Mouse (Mus musculus): Measurements from ENCODE around the gene Nupr1. TPM values are rescaled to one million over a fixed set of nuclear protein-coding genes. Genes with fewer than 3 reads are reported as not detected.
A peak's percentile ranks its signal among the peaks of the same experiment; 100 is the strongest.

Nupr1 gene
- polyA plus RNA-seq, 1 experiment, result 37.6 TPM

DNA sequence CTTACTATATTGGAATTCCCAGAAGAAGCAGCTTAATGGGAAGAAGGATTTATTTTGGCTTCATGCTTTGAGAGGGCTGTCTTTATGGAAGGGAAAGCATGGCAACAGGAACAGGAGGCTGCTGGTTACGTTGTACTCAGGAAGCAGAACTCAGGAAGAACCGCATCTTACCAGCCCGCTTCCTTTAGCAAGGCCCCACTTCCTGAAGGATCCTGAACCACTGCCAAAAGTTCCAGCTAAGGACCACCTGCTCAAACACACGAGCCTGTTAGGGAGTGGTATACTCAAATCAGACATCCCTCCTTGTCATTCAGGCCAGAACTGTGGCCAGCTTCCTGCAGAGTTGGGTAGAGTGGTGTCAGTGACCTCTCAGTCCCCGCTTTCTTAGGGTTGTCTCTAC lies 37.8 kb upstream of the Nupr1 start:
- H3K27ac ChIP-seq (ENCODE audit: control insufficient read depth, insufficient read depth, low read depth, low read length, poor library complexity), result peak overlapping the region; percentile 43; the same call in 1 of the 2 replicates
- WGBS, result 26% methylated on average over 5 of the region's 5 CpGs
- H3K4me3 ChIP-seq (replicated peaks; ENCODE audit: control insufficient read depth, low read depth, low read length), result no peak overlapping the region
- no peak for TF ChIP-seq CTCF (IDR thresholded peaks at IDR 0.05; ENCODE audit: control insufficient read depth, insufficient read depth, low read length)
- TF ChIP-seq POLR2A (IDR thresholded peaks at IDR 0.05; ENCODE audit: borderline replicate concordance, control insufficient read depth, low read depth, low read length), result no peak
- peaks cover 8% of the 10 kb centered on the region; the same call in 1 of the 2 replicates for H3K4me1 ChIP-seq (ENCODE audit: control insufficient read depth, insufficient read depth, low read length)

DNA sequence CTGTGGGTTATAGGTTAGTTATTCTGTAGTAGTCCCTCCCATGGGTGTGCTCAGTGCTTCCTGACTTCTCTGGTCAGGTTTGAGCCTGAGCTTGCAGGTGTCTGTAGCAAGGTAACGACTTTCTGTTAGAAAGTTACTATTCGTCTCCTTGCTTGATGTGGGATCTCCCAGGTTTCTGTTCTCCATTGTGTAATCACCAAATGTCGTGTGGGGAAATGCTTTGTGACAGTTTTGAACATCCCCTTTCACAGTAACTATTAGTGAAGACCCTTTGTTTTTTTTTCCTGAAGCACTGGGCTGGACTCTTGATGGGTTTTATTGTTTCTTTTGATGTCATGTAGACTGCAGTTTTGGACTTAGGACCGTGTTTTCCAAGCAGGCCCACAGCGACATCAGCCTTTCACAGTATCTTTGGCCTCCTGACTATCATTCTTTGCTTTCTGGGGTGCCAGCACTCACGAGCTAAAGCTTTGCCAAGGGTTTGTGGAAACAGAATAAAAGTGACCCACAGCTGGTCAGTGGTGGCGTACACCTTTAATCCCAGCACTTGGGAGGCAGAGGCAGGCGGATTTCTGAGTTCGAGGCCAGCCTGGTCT lies 36.9 kb upstream of the Nupr1 start:
- no peak overlapping the region for H3K4me3 ChIP-seq (replicated peaks; ENCODE audit: control insufficient read depth, low read depth, low read length)
- H3K4me1 ChIP-seq (ENCODE audit: control insufficient read depth, insufficient read depth, low read length), result peaks cover 8% of the 10 kb centered on the region; the same call in 1 of the 2 replicates
- WGBS, result 54% methylated on average over 9 of the region's 9 CpGs
- no peak for TF ChIP-seq CTCF (IDR thresholded peaks at IDR 0.05; ENCODE audit: control insufficient read depth, insufficient read depth, low read length)
- no peak for TF ChIP-seq POLR2A (IDR thresholded peaks at IDR 0.05; ENCODE audit: borderline replicate concordance, control insufficient read depth, low read depth, low read length)
- peak overlapping the region; percentile 44; the same call in 1 of the 2 replicates for H3K27ac ChIP-seq (ENCODE audit: control insufficient read depth, insufficient read depth, low read depth, low read length, poor library complexity)

GRCm38 (mm10) chr7:126665269-126665668 lies 34.6 kb upstream of the Nupr1 start:
- H3K4me1 ChIP-seq (ENCODE audit: control insufficient read depth, insufficient read depth, low read length), result peaks cover 8% of the 10 kb centered on the region; the same call in 1 of the 2 replicates
- WGBS, result 89% methylated on average over 3 of the region's 3 CpGs

DNA sequence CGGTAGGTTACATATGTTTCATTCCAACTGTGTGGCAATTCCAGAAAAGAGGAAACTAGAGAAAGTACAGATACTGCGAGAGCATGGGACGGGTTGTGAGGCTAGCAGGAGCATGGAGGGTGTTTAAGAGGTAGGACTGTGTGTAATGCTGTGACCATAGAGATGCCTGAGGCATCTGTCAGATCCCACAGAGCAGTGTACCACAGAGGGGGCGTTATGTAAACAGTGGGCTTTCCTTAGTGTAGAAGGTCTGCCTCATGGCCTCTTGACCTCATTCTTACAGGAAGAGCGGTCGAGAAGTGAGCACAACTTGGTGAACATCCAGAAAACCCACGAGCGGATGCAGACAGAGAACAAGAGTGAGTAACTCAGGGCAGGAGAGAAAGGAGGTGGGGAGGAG lies 33.0 kb upstream of the Nupr1 start:
- Histone ChIP-seq H3K4me1 (ENCODE audit: control insufficient read depth, insufficient read depth, low read length) (peaks cover 8% of the 10 kb centered on the region; the same call in 1 of the 2 replicates), H3K4me3 (replicated peaks; ENCODE audit: control insufficient read depth, low read depth, low read length) (no peak overlapping the region), H3K27ac (ENCODE audit: control insufficient read depth, insufficient read depth, low read depth, low read length, poor library complexity) (no peak overlapping the region)
- 43% methylated on average over 8 of the region's 8 CpGs for WGBS
- TF ChIP-seq CTCF (IDR thresholded peaks at IDR 0.05; ENCODE audit: control insufficient read depth, insufficient read depth, low read length) (no peak), POLR2A (IDR thresholded peaks at IDR 0.05; ENCODE audit: borderline replicate concordance, control insufficient read depth, low read depth, low read length) (no peak)

More at GRCm38 (mm10) chr7:126665269-126665668, 34.6 kb upstream of the Nupr1 start:
- no peak for TF ChIP-seq POLR2A (IDR thresholded peaks at IDR 0.05; ENCODE audit: borderline replicate concordance, control insufficient read depth, low read depth, low read length)
- TF ChIP-seq CTCF (IDR thresholded peaks at IDR 0.05; ENCODE audit: control insufficient read depth, insufficient read depth, low read length), result no peak
- Histone ChIP-seq H3K4me3 (replicated peaks; ENCODE audit: control insufficient read depth, low read depth, low read length) (no peak overlapping the region), H3K27ac (ENCODE audit: control insufficient read depth, insufficient read depth, low read depth, low read length, poor library complexity) (no peak overlapping the region)

GRCm38 (mm10) chr7:126659771-126660170 lies 29.1 kb upstream of the Nupr1 start:
- no peak overlapping the region for H3K4me3 ChIP-seq (replicated peaks; ENCODE audit: control insufficient read depth, low read depth, low read length)
- no peak overlapping the region for H3K27ac ChIP-seq (ENCODE audit: control insufficient read depth, insufficient read depth, low read depth, low read length, poor library complexity)
- H3K4me1 ChIP-seq (ENCODE audit: control insufficient read depth, insufficient read depth, low read length), result peaks cover 1% of the 10 kb centered on the region; the same call in 1 of the 2 replicates
- TF ChIP-seq CTCF (IDR thresholded peaks at IDR 0.05; ENCODE audit: control insufficient read depth, insufficient read depth, low read length) (no peak), POLR2A (IDR thresholded peaks at IDR 0.05; ENCODE audit: borderline replicate concordance, control insufficient read depth, low read depth, low read length) (no peak)
- WGBS, result 81% methylated on average over 3 of the region's 3 CpGs

GRCm38 (mm10) chr7:126657522-126657921 lies 26.9 kb upstream of the Nupr1 start:
- Histone ChIP-seq H3K4me1 (ENCODE audit: control insufficient read depth, insufficient read depth, low read length) (no peaks in the 10 kb centered on the region; the same call in 1 of the 2 replicates), H3K4me3 (replicated peaks; ENCODE audit: control insufficient read depth, low read depth, low read length) (no peak overlapping the region), H3K27ac (ENCODE audit: control insufficient read depth, insufficient read depth, low read depth, low read length, poor library complexity) (no peak overlapping the region)
- no peak for TF ChIP-seq POLR2A (IDR thresholded peaks at IDR 0.05; ENCODE audit: borderline replicate concordance, control insufficient read depth, low read depth, low read length)
- WGBS, result 77% methylated on average over 1 of the region's 1 CpGs

DNA sequence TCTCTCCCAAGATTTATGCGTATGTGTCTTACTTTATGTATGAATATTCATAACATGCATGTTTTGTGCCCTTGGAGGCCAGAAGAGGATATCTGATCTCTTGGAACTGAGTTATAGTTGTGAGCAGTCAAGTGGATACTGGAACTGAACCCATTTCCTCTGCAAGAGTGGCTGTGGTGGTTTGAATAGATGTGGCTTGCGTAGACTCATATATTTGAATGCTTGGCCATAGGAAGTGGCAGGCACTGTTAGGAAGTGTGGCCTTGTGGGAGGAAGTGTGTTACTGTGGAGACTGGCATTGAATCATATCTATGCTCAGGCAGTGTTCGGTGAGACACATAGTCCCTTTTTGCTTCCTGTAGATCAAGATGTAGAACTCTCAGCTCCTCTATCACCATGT lies 25.0 kb upstream of the Nupr1 start:
- H3K4me1 ChIP-seq (ENCODE audit: control insufficient read depth, insufficient read depth, low read length), result no peaks in the 10 kb centered on the region; the same call in 1 of the 2 replicates
- H3K27ac ChIP-seq (ENCODE audit: control insufficient read depth, insufficient read depth, low read depth, low read length, poor library complexity), result peak overlapping the region; percentile 28; the same call in 1 of the 2 replicates
- no peak for TF ChIP-seq POLR2A (IDR thresholded peaks at IDR 0.05; ENCODE audit: borderline replicate concordance, control insufficient read depth, low read depth, low read length)
- TF ChIP-seq CTCF (IDR thresholded peaks at IDR 0.05; ENCODE audit: control insufficient read depth, insufficient read depth, low read length), result no peak
- H3K4me3 ChIP-seq (replicated peaks; ENCODE audit: control insufficient read depth, low read depth, low read length), result no peak overlapping the region
- WGBS, result 30% methylated on average over 3 of the region's 3 CpGs

- no peak overlapping the region for H3K27ac ChIP-seq (ENCODE audit: control insufficient read depth, insufficient read depth, low read depth, low read length, poor library complexity)
- TF ChIP-seq CTCF (IDR thresholded peaks at IDR 0.05; ENCODE audit: control insufficient read depth, insufficient read depth, low read length) (no peak), POLR2A (IDR thresholded peaks at IDR 0.05; ENCODE audit: borderline replicate concordance, control insufficient read depth, low read depth, low read length) (no peak)
- H3K4me3 ChIP-seq (replicated peaks; ENCODE audit: control insufficient read depth, low read depth, low read length), result no peak overlapping the region
- H3K4me1 ChIP-seq (ENCODE audit: control insufficient read depth, insufficient read depth, low read length), result no peaks in the 10 kb centered on the region; the same call in 1 of the 2 replicates
- 52% methylated on average over 2 of the region's 2 CpGs for WGBS
Measured at GRCm38 (mm10) chr7:126653991-126654390, 23.3 kb upstream of the Nupr1 start.

All from bone marrow, adult 2 months (tissue).